Mouse (Mus musculus) heart, postnatal 0 days (tissue): ENCODE results near the gene Cd200r1.

ENCODE experiments used
- CTCF ChIP-seq: IDR thresholded peaks from 2 replicates; pipeline ENCODE4 v1.5.1; 2016; ENCODE audit warnings: antibody characterized with exemption, control low read depth, low read depth
- EP300 ChIP-seq: IDR thresholded peaks from 2 replicates; pipeline ENCODE4 v1.6.1; 2016; ENCODE audit warnings: antibody characterized with exemption, low read depth

GRCm38 (mm10) chr16:44832286-44832685 is 66.8 kb downstream of the Cd200r1 start:
- TF ChIP-seq CTCF = no peak
- TF ChIP-seq EP300 = no peak
